Mouse (Mus musculus): ENCODE data around the gene Ltf.

Ltf gene

GRCm38 (mm10) chr9:111019022-111019421 is at the start of gene Ltf:
Gene Ltf (plus strand): TSS chr9:111019271.
- DNase-seq: no peak

DNA sequence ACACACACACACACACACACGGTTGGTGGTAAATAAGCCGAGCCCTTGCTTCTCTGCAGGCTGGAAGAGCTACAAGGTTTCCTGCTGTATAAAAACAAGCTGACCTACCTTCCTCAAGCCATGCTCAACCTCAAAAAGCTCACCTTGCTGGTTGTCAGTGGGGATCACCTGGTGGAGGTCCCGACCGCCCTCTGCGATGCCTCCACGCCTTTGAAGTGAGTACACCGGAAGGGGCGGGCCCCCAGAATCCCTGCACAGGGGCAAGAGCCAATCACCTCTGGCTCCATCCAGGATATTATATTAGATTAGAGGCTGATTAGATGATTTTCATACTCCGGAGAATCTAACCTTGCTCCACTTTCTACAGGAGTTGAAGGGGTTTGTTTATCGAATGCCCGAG is 39.7 kb upstream of the Ltf start:
- DNase-seq: no peak

GRCm38 (mm10) chr9:110982351-110982750 is 36.7 kb upstream of the Ltf start:
- DNase-seq: no peak

DNA sequence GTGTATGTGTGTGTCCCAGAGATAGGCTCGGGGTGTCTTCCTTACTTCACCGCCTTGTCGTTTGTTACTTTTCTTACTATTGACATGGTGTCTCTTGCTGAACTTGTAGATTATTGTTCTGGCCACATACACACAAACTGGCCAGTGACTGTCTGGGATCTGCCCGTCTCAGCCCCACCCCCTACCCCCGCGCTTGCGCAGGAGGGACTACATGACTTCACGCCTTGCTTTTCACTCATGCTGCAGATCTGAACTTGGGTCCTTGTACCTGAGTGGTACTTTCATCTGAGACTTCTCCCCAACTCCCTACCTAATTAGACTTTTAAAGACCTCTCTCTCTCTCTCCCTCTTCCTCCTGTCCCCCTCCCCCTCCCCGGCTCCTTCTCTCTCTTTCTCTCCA is 35.0 kb upstream of the Ltf start:
- DNase-seq: no peak

DNA sequence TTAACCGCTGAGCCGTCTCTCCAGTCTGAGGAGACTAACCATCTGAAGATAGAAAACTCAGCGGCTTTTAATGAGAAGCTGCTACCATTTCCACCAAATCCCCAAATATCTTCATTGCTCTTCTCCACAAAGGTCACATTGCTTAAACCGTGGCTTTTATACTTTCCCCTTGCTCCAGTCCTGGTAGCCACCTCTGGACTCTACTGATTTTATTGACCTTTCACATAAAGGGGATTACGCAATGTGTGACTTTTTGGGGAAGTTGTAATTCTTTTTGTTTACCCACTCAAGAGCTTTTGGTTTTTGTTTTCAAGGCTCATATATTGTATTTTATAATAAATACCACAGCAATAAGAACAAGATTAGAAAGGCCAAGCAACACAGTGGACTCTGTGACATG is 33.5 kb upstream of the Ltf start:
- no peak for DNase-seq

DNA sequence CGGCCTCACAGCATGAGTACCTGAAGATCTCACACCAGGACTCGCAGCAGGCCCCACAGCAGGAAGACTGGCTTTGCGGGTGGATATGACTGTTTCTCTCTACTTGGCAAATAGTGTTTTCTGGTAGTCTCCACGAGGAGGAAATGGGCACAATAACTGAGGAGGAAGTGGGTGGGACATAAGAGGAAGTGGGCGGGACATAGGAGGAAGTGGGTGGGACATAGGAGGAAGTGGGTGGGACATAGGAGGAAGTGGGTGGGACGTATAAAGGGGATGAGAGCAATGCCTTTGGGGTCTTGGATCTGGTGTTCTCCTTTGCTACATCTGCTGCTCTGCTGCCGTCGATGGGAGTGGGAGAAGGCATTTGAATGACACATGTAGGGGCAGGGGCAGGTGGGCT is 33.1 kb upstream of the Ltf start:
- DNase-seq: no peak

- no peak for DNase-seq
Observed at GRCm38 (mm10) chr9:110987331-110987730, 31.7 kb upstream of the Ltf start.

DNA sequence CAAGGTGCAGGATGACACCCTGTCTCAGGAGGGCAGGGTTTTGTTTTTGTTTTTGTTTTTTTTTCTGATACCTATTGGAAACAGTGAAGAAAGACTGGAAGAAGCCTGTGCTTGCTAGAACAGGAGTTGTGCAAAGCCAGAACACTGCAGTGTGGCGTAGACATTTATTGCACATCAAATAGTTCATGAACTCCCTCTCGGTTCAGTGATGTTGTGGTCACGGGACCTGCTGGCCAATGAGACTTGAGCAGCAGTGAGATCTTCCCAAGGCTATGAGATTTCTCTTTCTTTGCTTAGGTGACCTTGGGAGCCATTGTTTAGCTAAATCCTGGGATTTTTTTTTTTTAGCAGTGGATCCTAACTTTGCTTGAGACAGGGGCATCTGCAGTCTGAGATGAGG is 31.0 kb upstream of the Ltf start:
- no peak for DNase-seq

DNA sequence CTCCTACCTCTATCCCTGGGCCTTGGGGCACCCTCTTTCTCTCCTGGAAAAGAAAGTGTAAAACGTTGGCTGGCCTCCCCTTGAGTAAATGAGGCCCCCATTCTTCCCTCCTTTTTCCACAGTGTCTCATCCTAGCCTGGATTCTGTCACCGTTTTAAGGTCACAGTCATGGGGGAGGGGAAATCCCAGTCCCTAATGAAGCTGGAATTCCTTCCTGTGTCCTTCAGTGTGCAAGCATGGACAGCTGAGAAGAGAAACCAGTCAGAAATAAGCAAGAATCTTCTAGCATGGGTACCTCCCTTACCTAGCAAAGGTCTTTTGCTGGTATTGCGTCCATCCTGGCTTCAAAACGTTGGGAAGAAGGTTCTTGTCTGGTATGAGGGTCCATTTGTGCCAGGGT is 29.9 kb upstream of the Ltf start:
- no peak for DNase-seq

- no peak for DNase-seq
Observed at GRCm38 (mm10) chr9:110989543-110989942, 29.5 kb upstream of the Ltf start.

- DNase-seq: no peak
Observed at GRCm38 (mm10) chr9:110990204-110990603, 28.9 kb upstream of the Ltf start, which contains the start of gene Rtp3. Gene Rtp3 (minus strand): TSS chr9:110990583.

DNA sequence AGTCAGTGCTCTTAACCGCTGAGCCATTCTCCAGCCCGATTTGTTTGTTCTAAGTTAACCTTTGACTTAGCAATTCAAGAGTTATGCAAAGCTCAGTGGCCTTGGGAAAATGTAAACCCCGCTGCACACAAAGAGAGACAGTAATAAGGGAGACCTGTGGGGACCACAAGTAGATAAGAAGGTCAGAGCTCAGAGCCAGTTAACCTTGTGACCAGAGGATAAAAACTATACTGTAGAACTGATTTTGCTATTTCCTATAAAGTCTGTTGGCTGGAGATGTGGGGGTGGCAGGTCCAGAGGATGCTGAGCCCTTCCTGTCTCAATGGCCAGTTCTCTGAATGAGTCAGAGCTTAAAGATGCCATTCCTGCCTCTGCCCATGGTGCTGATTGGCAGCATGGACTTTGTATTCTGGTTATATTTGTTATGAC is 25.8 kb upstream of the Ltf start:
- DNase-seq: no peak

- DNase-seq: peak; percentile 67 to 68
Observed at GRCm38 (mm10) chr9:110994716-110995172, 24.3 kb upstream of the Ltf start.

- DNase-seq: peak; percentile 47 to 49
Observed at GRCm38 (mm10) chr9:110997245-110997644, 21.8 kb upstream of the Ltf start.

GRCm38 (mm10) chr9:110999056-110999455 is 20.0 kb upstream of the Ltf start:
- no peak for DNase-seq

DNA sequence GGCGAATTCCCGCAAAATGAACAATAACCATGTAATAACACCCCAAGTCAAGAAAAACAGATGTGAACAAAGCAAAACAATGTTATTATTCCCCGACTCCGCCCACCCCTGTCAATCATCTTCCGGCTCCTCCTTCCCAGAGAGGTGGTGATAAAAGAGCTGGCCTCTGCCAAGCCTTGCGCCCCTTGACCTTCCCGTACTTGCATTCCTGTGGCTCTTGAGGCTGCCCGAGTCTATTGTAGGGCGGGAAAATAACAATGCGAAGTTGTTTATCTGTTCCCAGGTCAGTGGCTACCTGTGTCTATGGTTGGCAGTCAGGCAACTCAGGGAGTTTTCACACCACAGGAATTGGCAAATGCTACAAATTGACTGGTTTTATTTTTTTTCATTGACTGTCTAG is 19.2 kb upstream of the Ltf start:
- no peak for DNase-seq

GRCm38 (mm10) chr9:111001621-111002020 is 17.4 kb upstream of the Ltf start:
- no peak for DNase-seq

GRCm38 (mm10) chr9:111003279-111003678 is 15.8 kb upstream of the Ltf start:
- DNase-seq: no peak

DNA sequence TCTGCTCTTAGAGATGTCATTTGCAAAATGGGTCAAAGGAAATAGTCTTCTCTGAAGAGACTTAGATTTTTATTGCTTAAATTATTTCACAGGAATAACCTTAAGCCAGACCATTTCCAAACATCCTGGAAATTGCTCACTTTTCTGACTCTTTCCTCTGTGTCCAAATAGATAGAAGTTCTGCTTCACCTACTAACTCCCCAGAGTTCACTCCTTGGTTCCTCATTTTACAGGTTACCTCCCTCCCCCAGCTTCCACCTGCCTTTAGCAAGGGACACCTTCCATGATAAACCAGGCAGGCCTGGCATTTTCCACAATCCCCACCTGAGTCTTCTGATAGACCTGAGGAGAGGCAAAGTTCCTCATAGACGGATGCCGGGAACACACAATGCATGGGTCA is 12.5 kb upstream of the Ltf start:
- no peak for DNase-seq

DNA sequence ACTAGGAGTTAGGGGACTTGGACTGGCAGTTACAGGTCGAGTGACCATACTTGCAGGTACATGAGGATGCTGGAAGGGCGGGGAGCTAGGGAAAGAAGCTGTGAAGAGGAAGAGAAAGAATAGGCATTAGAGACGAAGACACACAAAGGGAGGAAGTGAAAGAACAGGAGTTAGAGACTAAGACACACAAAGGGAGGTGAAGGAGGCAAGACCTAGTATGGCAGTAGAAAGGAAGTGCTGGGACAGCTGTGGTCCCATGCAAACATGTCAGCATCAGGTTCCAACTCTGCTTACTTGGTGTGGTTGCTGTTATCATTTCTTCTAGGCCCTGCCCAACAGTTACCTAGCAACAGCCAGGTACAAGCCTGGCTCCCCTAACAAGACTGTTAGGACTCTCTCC is 9.3 kb upstream of the Ltf start:
- DNase-seq: no peak

DNA sequence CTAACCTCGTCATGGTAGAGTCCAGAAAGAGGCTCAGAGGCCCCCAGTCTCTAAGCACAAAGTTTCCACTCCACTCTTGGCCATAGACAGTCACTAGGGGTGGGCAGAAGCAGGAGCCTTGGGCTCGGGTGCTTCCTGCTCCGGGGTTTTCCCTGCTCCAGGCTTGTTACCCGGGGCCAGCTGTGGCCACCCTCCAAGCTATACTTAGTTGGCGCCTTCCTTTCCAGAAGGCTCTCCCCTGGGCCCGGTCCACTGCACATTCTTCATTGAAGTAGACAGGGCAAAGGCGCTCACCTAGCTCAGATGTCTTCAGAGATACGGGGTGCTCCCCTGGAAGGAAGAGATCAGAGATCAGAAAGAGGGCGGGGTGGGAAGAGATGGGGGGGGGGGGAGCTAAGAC is 7.5 kb upstream of the Ltf start:
- DNase-seq: no peak

- DNase-seq: no peak
Observed at GRCm38 (mm10) chr9:111012041-111012440, 7.0 kb upstream of the Ltf start.

DNA sequence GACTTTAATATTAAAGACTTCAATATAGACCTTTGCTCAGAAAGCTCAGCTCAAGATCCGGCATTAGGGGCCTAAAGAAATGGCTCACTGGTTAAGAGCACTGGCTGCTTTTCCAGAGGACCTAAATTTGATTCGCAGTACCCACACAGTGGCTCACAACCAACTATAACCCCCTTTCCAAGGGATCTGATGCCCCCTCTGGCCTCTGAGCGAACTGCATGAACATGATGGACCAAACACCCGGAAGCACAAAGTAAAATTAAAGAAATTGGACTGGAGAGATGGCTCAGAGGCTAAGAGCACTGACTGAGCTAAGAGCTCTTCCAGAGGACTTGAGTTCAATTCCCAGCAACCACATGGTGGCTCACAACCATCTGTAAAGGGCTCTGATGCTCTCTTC is 3.4 kb upstream of the Ltf start:
- no peak for DNase-seq

DNA sequence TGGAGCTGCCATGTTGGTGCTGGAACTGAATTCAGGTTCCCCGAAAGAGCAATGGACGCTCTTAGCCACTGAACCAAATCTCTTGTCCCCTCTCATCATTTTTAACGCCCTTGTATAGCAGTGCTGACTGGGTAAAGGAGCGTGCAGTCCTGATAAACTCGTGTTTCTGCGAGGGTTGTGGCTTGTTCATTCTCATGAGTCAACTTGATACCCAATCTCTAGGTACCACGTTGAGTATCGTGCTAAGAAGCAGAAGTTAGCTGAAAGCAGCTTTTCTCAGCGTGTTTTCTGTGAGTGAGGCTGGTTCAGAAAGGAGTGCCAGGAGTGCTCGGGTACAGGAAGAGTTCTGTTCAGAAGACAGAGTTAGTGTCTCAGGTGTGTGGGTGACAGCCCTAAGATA is 7.7 kb downstream of the Ltf start:
- no peak for DNase-seq

GRCm38 (mm10) chr9:111033717-111034116 is 14.6 kb downstream of the Ltf start:
- no peak for DNase-seq

- DNase-seq: no peak
Observed at GRCm38 (mm10) chr9:111039966-111040365, 20.9 kb downstream of the Ltf start.
